Comparison of ENCODE assay signal across 39 mouse cellular contexts in the genomic region with DNA sequence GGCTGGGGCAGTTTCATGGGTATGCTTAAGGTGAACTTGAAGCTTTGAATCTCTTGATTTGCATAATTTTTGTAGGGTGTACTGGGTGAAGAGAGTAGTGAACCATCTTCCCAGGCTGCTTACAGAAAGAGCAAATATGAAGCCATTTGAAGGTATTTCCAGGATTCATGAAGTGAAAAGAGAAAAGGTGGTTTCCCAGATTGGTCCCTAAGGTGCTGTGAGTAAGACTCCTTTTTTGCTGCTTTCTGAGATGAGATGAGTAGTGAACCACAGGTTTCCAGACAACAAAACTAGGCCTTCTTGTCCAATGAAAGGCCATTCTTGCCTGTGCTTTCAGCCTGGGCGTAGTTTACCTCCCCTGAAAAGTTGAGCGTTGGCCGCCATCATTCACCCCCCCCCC. TPM values are rescaled to one million over a fixed set of nuclear protein-coding genes. Genes with fewer than 3 reads are reported as not detected.
"Had no signal": no experiment of that assay in that cellular context is flagged by ENCODE, and none has a peak within 500 bp of the region (broad histone marks: within the 10 kb centered on the region; RNA-seq: fewer than 3 reads in every experiment).

No protein-coding gene starts in this region.

- H3K36me3 ChIP-seq: embryonic facial prominence, embryonic 10.5 days; embryonic facial prominence, embryonic 12.5 days; embryonic facial prominence, embryonic 13.5 days; embryonic facial prominence, embryonic 15.5 days; forebrain, embryonic 10.5 days; forebrain, embryonic 12.5 days; forebrain, embryonic 15.5 days had no signal

- H3K9me3 ChIP-seq: embryonic facial prominence, embryonic 10.5 days; embryonic facial prominence, embryonic 12.5 days; embryonic facial prominence, embryonic 13.5 days; embryonic facial prominence, embryonic 15.5 days; forebrain, embryonic 10.5 days; forebrain, embryonic 12.5 days; forebrain, embryonic 13.5 days; forebrain, embryonic 15.5 days had no signal

- H3K27ac ChIP-seq: embryonic facial prominence, embryonic 10.5 days; embryonic facial prominence, embryonic 12.5 days; embryonic facial prominence, embryonic 13.5 days; embryonic facial prominence, embryonic 15.5 days; forebrain, embryonic 10.5 days; forebrain, embryonic 12.5 days; forebrain, embryonic 13.5 days; forebrain, embryonic 15.5 days; gastrocnemius, adult 2 months; heart, adult 2 months had no signal

- DNase-seq: cerebellum, adult 8-10 months; cerebellum, adult 9-10 months; cerebellum, adult 9-11 months; cerebellum, postnatal 10 days; cerebellum, postnatal 14 days; cerebellum, postnatal 25 days; cerebellum, postnatal 36 days; embryo, embryonic 11 days; forebrain, postnatal 0 days; gastrocnemius, adult 2 months; gastrocnemius, postnatal 10 days; gastrocnemius, postnatal 14 days; gastrocnemius, postnatal 25 days; gastrocnemius, postnatal 36 days; heart, adult 18-20 months; heart, adult 2 months had no signal

- H3K4me1 ChIP-seq: embryonic facial prominence, embryonic 12.5 days; embryonic facial prominence, embryonic 13.5 days; embryonic facial prominence, embryonic 15.5 days; forebrain, embryonic 12.5 days; forebrain, embryonic 13.5 days had no signal

- H3K4me3 ChIP-seq: embryonic facial prominence, embryonic 10.5 days; embryonic facial prominence, embryonic 12.5 days; embryonic facial prominence, embryonic 13.5 days; embryonic facial prominence, embryonic 15.5 days; erythroblast, embryonic 14.5 days; forebrain, embryonic 10.5 days; forebrain, embryonic 12.5 days; forebrain, embryonic 13.5 days; forebrain, embryonic 15.5 days; gastrocnemius, adult 2 months; heart, adult 2 months had no signal

- H3K9ac ChIP-seq: embryonic facial prominence, embryonic 12.5 days; embryonic facial prominence, embryonic 13.5 days; embryonic facial prominence, embryonic 15.5 days; forebrain, embryonic 12.5 days; forebrain, embryonic 13.5 days; forebrain, embryonic 15.5 days; forebrain, postnatal 0 days had no signal

- H3K4me2 ChIP-seq: embryonic facial prominence, embryonic 12.5 days; embryonic facial prominence, embryonic 13.5 days; embryonic facial prominence, embryonic 15.5 days; forebrain, embryonic 12.5 days; forebrain, embryonic 13.5 days; forebrain, embryonic 15.5 days had no signal

- H3K27me3 ChIP-seq: forebrain, embryonic 15.5 days had no signal

RNA-seq across cellular contexts. Expression of a gene that starts 2.1 kb away (rescaled TPM):
- total RNA-seq: common myeloid progenitor, adult 5-6 weeks; forebrain, postnatal 0 days; gastrocnemius, adult 18-20 months; gastrocnemius, adult 2 months; gastrocnemius, adult 8-10 months; gastrocnemius, postnatal 10 days; gastrocnemius, postnatal 14 days; gastrocnemius, postnatal 25 days; gastrocnemius, postnatal 36 days; gastrocnemius, postnatal 4 days; granulocyte monocyte progenitor cell, adult 5-6 weeks; heart, adult 18-20 months; heart, adult 2 months; heart, adult 8-10 months had no signal
- polyA plus RNA-seq: cortical plate, adult 2 months; embryonic facial prominence, embryonic 10.5 days; embryonic facial prominence, embryonic 11.5 days; embryonic facial prominence, embryonic 12.5 days; embryonic facial prominence, embryonic 13.5 days; erythroblast, embryonic 14.5 days; forebrain, embryonic 10.5 days; forebrain, embryonic 11.5 days; forebrain, embryonic 12.5 days; forebrain, embryonic 13.5 days; forebrain, embryonic 15.5 days; forebrain, embryonic 16.5 days; forebrain, postnatal 0 days; gonadal fat pad, adult 2 months; heart, adult 2 months had no signal

RNA-seq across cellular contexts. Expression of a gene that starts 5.3 kb away (rescaled TPM):
- total RNA-seq: common myeloid progenitor, adult 5-6 weeks; forebrain, postnatal 0 days; gastrocnemius, adult 18-20 months; gastrocnemius, adult 2 months; gastrocnemius, adult 8-10 months; gastrocnemius, postnatal 10 days; gastrocnemius, postnatal 14 days; gastrocnemius, postnatal 25 days; gastrocnemius, postnatal 36 days; gastrocnemius, postnatal 4 days; granulocyte monocyte progenitor cell, adult 5-6 weeks; heart, adult 18-20 months; heart, adult 2 months; heart, adult 8-10 months had no signal
- polyA plus RNA-seq: cortical plate, adult 2 months; embryonic facial prominence, embryonic 10.5 days; embryonic facial prominence, embryonic 11.5 days; erythroblast, embryonic 14.5 days; forebrain, embryonic 10.5 days; forebrain, embryonic 11.5 days; forebrain, embryonic 12.5 days; forebrain, embryonic 13.5 days; forebrain, embryonic 14.5 days; forebrain, embryonic 15.5 days; forebrain, embryonic 16.5 days; frontal cortex, adult 2 months; gonadal fat pad, adult 2 months; heart, adult 2 months had no signal

RNA-seq across cellular contexts. Expression of a gene that starts 9.7 kb away (rescaled TPM):
- total RNA-seq: common myeloid progenitor, adult 5-6 weeks; forebrain, postnatal 0 days; gastrocnemius, adult 18-20 months; gastrocnemius, adult 2 months; gastrocnemius, adult 8-10 months; gastrocnemius, postnatal 10 days; gastrocnemius, postnatal 14 days; gastrocnemius, postnatal 25 days; gastrocnemius, postnatal 36 days; gastrocnemius, postnatal 4 days; granulocyte monocyte progenitor cell, adult 5-6 weeks; heart, adult 18-20 months; heart, adult 2 months; heart, adult 8-10 months had no signal
- polyA plus RNA-seq: cortical plate, adult 2 months; embryonic facial prominence, embryonic 10.5 days; embryonic facial prominence, embryonic 11.5 days; embryonic facial prominence, embryonic 12.5 days; embryonic facial prominence, embryonic 13.5 days; embryonic facial prominence, embryonic 14.5 days; embryonic facial prominence, embryonic 15.5 days; erythroblast, embryonic 14.5 days; forebrain, embryonic 10.5 days; forebrain, embryonic 11.5 days; forebrain, embryonic 12.5 days; forebrain, embryonic 13.5 days; forebrain, embryonic 14.5 days; forebrain, embryonic 15.5 days; forebrain, embryonic 16.5 days; forebrain, postnatal 0 days; frontal cortex, adult 2 months; gonadal fat pad, adult 2 months; heart, adult 2 months had no signal

RNA-seq across cellular contexts. Expression of a gene that starts 27.5 kb away (rescaled TPM):
- total RNA-seq: common myeloid progenitor, adult 5-6 weeks; forebrain, postnatal 0 days; gastrocnemius, adult 2 months; gastrocnemius, adult 8-10 months; gastrocnemius, postnatal 10 days; gastrocnemius, postnatal 25 days; gastrocnemius, postnatal 36 days; gastrocnemius, postnatal 4 days; granulocyte monocyte progenitor cell, adult 5-6 weeks; heart, adult 18-20 months; heart, adult 2 months; heart, adult 8-10 months had no signal
- polyA plus RNA-seq: embryonic facial prominence, embryonic 10.5 days; embryonic facial prominence, embryonic 11.5 days; embryonic facial prominence, embryonic 13.5 days; erythroblast, embryonic 14.5 days; forebrain, embryonic 10.5 days; forebrain, embryonic 11.5 days; forebrain, embryonic 12.5 days; forebrain, embryonic 13.5 days; forebrain, embryonic 14.5 days; forebrain, embryonic 15.5 days; forebrain, embryonic 16.5 days; forebrain, postnatal 0 days; frontal cortex, adult 2 months; heart, adult 2 months had no signal

RNA-seq across cellular contexts. Expression of a gene that starts 40.3 kb away (rescaled TPM):
- total RNA-seq: common myeloid progenitor, adult 5-6 weeks; forebrain, postnatal 0 days; gastrocnemius, adult 18-20 months; gastrocnemius, adult 2 months; gastrocnemius, adult 8-10 months; gastrocnemius, postnatal 10 days; gastrocnemius, postnatal 14 days; gastrocnemius, postnatal 25 days; gastrocnemius, postnatal 36 days; gastrocnemius, postnatal 4 days; granulocyte monocyte progenitor cell, adult 5-6 weeks; heart, adult 18-20 months; heart, adult 2 months; heart, adult 8-10 months had no signal
- polyA plus RNA-seq: cortical plate, adult 2 months; embryonic facial prominence, embryonic 10.5 days; embryonic facial prominence, embryonic 11.5 days; embryonic facial prominence, embryonic 12.5 days; embryonic facial prominence, embryonic 13.5 days; embryonic facial prominence, embryonic 14.5 days; embryonic facial prominence, embryonic 15.5 days; erythroblast, embryonic 14.5 days; forebrain, embryonic 10.5 days; forebrain, embryonic 11.5 days; forebrain, embryonic 12.5 days; forebrain, embryonic 13.5 days; forebrain, embryonic 14.5 days; forebrain, embryonic 15.5 days; forebrain, embryonic 16.5 days; forebrain, postnatal 0 days; frontal cortex, adult 2 months; gonadal fat pad, adult 2 months; heart, adult 2 months had no signal
